Mouse (Mus musculus) heart, embryonic 11.5 days (tissue): ENCODE data around the gene Gstp1. TPM values are rescaled to one million over a fixed set of nuclear protein-coding genes. Genes with fewer than 3 reads are reported as not detected.
"Not testable (repeated sequence)": the region's sequence is repeated elsewhere in the genome, so short reads cannot be mapped to it uniquely, and the experiment has no call there.

Experiments used
- ATAC-seq: fragments of 200-750 bp; cut with Nextera tagmentation; replicated peaks from 2 replicates; pipeline ENCODE4 v1.8.0; 2017; ENCODE audit warnings: moderate library complexity; ENCODE audit not compliant: insufficient number of reproducible peaks, low FRiP score, low TSS enrichment
- H3K27ac ChIP-seq: fragments of 300-500 bp; sonication (generic); 2 replicates; pipeline ENCODE4 v1.5.1; 2014; ENCODE audit warnings: mild to moderate bottlenecking, low read depth, low read length
- H3K27me3 ChIP-seq: fragments of 300-500 bp; sonication (generic); 2 replicates; pipeline ENCODE4 v1.6.1; 2014; ENCODE audit warnings: mild to moderate bottlenecking, low read length, mixed read lengths; ENCODE audit not compliant: control insufficient read depth, insufficient read depth
- H3K36me3 ChIP-seq: fragments of 300-500 bp; sonication (generic); 2 replicates; pipeline ENCODE4 v1.6.1; 2014; ENCODE audit warnings: mild to moderate bottlenecking, low read length, moderate library complexity, mixed read lengths; ENCODE audit not compliant: control insufficient read depth, insufficient read depth
- H3K4me1 ChIP-seq: fragments of 300-500 bp; sonication (generic); 2 replicates; pipeline ENCODE4 v1.6.1; 2014; ENCODE audit warnings: low read length; ENCODE audit not compliant: control insufficient read depth, insufficient read depth
- H3K4me2 ChIP-seq: fragments of 300-500 bp; sonication (generic); 2 replicates; pipeline ENCODE4 v1.6.1; 2014; ENCODE audit warnings: mild to moderate bottlenecking, moderate library complexity
- H3K4me3 ChIP-seq: fragments of 300-500 bp; sonication (generic); 2 replicates; pipeline ENCODE4 v1.5.1; 2014; ENCODE audit warnings: low read depth, low read length
- H3K9ac ChIP-seq: fragments of 300-500 bp; sonication (generic); 2 replicates; pipeline ENCODE4 v1.6.1; 2014; ENCODE audit warnings: mild to moderate bottlenecking, low read depth, low read length, moderate library complexity
- H3K9me3 ChIP-seq: fragments of 300-500 bp; sonication (generic); replicated peaks from 2 replicates; pipeline ENCODE4 v1.6.1; 2016; ENCODE audit warnings: low read length; ENCODE audit not compliant: control insufficient read depth
- WGBS: fragments of 180-500 bp; shearing (Covaris S2); extraction: QIAGEN DNeasy Blood & Tissue Kit; methylation state at CpG from one replicate; pipeline ENCODE4 v1.1.7; 2014; ENCODE audit not compliant: insufficient replicate concordance; 5-methylcytosine and 5-hydroxymethylcytosine counted together
- polyA plus RNA-seq: library from polyadenylated mRNA; unstranded; fragments of >200 nt; fragmentation: Nextera tagmentation; extraction: Ambion mirVana; gene quantifications from 2 replicates; pipeline ENCODE4 v1.2.1, GENCODE M21; 2014

Gene Gstp1
- polyA plus RNA-seq, 1 experiment from 2014 or later = 387 TPM

DNA sequence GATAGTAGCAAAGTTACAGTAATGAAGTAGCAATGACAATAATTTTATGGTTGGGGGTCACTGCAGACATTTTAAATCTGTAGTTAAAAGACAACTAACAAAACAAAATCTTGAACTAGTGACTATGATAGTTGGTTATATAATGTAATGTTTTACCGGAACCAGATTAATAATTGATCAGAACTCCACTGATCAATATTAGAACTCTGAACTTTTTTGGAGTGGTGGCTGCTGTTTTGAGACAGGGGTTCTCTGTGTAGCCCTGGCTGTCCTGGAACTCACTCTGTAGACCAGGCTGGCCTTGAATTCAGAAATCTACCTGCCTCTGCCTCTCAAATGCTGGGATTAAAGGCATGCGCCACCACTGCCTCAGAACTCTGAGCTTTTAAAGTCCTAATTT is 30.5 kb upstream of the Gstp1 start:
- not testable (repeated sequence) for H3K27me3 ChIP-seq, H3K27ac ChIP-seq, H3K9ac ChIP-seq, H3K9me3 ChIP-seq, ATAC-seq, H3K4me2 ChIP-seq, H3K4me1 ChIP-seq, H3K4me3 ChIP-seq, H3K36me3 ChIP-seq
- 85% methylated on average over 2 of the region's 2 CpGs for WGBS

DNA sequence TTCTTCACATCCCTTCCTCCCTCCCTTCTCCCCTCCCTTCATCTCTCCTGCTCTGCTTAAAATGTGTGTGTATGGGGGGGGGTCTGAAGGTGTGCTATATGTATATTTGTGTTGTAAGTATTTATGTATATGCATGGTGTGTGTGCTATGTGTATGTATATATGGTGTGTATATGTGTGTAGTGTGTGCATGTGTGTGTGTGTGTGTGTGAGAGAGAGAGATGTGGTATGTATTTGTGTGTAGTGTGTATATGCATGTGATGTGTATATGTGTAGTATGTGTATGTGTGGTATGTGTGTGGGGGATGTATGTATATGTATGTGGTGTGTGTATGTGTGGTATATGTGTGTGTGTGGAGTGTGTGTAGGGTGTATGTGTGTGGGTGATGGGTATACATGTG is 29.1 kb upstream of the Gstp1 start:
- Histone ChIP-seq H3K36me3 (no peaks in the 10 kb centered on the region), H3K9ac (no peak overlapping the region), H3K27ac (no peak overlapping the region), H3K4me3 (no peak overlapping the region), H3K9me3 (no peaks in the 10 kb centered on the region), H3K27me3 (no peaks in the 10 kb centered on the region), H3K4me1 (no peaks in the 10 kb centered on the region), H3K4me2 (no peak overlapping the region)
- ATAC-seq = no peak

DNA sequence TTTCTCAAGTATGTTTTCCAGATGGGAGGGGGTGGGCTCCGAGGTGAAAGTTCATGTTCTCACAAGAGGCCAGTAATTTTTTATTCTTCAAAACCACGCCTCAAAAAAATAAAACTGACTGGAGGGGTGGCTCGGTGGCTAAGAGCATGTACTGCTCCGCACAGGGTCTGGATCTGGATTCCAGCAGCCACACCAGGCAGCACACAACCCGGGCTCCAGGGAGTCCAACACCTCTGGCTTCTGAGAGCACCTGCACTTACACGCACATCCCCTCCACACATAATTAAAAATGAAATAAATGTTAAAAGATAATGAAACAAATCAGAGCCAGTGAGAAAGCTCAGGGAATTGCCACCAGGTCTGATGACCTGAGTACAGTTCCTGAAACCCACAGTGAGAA is 28.5 kb upstream of the Gstp1 start:
- Histone ChIP-seq H3K27me3 (no peaks in the 10 kb centered on the region), H3K4me2 (no peak overlapping the region), H3K27ac (no peak overlapping the region), H3K9ac (no peak overlapping the region), H3K36me3 (no peaks in the 10 kb centered on the region), H3K4me3 (no peak overlapping the region), H3K9me3 (no peaks in the 10 kb centered on the region), H3K4me1 (no peaks in the 10 kb centered on the region)
- 84% methylated on average over 6 of the region's 6 CpGs for WGBS
- no peak for ATAC-seq

DNA sequence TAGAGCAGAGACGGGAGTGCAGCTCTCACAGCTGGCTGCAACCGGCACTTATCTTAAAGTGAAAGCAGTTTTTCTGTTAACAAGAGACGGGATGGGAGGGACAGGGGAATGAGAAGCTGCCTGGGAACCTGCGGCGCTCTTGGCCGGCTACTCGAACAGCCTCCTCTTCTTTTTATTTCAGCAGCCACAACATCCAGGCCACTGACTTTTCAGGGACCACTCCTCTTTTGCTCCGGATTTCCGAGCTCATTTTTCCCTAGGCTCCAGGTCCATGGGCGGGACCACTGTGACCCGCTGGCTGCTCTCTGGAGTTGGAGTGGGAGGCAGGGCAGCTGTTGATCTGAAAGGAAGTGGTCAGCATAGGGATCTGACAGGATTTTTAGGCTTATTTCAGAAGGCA is 26.7 kb upstream of the Gstp1 start:
- 33% methylated on average over 1 of the region's 11 CpGs for WGBS
- H3K27me3 ChIP-seq, H3K4me2 ChIP-seq, H3K4me1 ChIP-seq, H3K4me3 ChIP-seq, ATAC-seq, H3K36me3 ChIP-seq, H3K9ac ChIP-seq, H3K27ac ChIP-seq, H3K9me3 ChIP-seq: not testable (repeated sequence)

DNA sequence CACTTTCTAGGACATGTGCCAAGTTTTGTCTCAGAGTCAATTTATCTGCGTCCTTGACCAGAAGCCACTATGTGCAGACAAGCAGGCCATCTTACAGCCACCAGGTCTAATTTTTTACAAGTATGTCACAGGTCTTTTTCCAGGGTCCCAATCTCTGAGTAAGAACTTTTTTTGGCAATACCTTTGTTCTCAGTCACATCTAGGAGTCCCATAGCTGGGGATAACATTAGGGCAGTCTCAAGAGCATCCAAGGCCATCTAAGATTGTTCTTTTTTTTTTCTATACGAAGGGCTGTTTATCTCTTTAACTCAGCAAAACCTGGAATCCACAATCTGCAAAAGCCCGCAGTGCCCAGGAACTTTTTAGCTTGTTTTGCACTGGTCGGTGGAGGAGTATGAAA is 25.6 kb upstream of the Gstp1 start:
- not testable (repeated sequence) for H3K27ac ChIP-seq, H3K9me3 ChIP-seq, H3K27me3 ChIP-seq, ATAC-seq, H3K4me1 ChIP-seq, H3K9ac ChIP-seq, H3K4me3 ChIP-seq, H3K4me2 ChIP-seq, H3K36me3 ChIP-seq
- WGBS = 30% methylated on average over 3 of the region's 4 CpGs

DNA sequence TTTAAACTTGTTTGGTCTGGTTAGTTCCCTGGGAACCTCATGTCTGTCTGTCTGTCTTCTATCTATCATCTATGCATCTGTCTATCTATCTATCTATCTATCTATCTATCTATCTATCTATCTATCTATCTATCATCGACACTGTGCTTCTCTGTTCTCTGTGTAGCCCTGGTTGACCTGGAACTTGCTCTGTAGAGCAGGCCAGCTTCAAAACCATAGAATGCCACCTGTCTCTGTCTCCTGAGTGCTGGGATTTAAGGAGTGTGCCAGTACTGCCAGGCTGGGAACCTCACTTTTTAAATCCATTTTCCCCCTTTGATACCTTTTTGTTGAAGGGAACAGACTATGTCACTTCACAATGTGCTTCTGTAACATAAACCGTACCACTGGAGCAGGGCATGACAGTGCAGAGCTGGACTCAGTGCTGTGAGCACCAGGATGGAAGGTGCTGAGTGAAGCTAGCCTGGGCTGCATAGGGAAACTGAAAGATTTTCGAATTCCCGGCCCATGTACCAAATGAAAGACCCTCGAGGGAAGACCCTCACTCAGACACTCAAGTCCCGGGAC is 23.2 kb upstream of the Gstp1 start:
- H3K36me3 ChIP-seq = no peaks in the 10 kb centered on the region
- H3K9ac ChIP-seq = no peak overlapping the region
- H3K4me2 ChIP-seq = no peak overlapping the region
- no peaks in the 10 kb centered on the region for H3K9me3 ChIP-seq
- WGBS = 78% methylated on average over 5 of the region's 6 CpGs
- H3K27me3 ChIP-seq = no peaks in the 10 kb centered on the region
- H3K27ac ChIP-seq = no peak overlapping the region
- no peak overlapping the region for H3K4me3 ChIP-seq
- peaks cover 8% of the 10 kb centered on the region; the same call in 1 of the 2 replicates for H3K4me1 ChIP-seq
- ATAC-seq = no peak

DNA sequence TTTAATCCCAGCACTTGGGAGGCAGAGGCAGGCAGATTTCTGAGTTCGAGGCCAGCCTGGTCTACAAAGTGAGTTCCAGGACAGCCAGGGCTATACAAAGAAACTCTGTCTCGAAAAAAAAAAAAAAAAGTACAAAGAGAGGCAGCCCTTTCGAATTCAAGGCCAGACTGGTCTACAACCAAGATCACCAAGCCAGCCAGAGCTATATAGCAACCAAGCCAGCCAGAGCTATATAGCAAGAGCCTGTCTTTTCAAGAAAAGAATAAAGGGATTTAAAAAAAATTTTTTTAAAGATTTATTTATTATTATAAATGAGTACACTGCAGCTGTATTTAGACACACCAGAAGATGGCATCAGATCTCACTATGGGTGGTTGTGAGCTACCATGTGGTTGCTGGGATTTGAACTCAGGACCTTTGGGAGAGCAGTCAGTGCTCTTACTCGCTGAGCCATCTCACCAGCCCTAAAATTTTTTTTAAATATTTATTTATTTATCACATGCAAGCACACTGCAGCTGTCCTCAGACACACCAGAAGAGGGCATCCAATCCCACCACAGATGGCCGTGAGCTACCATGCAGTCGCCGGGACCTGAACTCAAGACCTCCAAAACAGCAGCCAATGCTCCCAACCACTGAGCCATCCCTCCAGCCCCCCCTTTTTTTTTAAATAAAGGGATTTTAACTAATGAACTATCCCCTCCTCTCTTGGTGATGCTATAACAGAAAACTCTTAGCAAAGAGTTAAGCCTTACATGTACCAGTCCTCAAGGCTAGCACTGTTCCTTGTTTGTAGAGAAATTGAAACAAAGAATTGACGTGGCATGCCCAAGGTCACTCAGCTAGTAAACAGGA is 22.5 kb upstream of the Gstp1 start:
- not testable (repeated sequence) for H3K27ac ChIP-seq, H3K27me3 ChIP-seq, H3K9me3 ChIP-seq, H3K4me3 ChIP-seq, H3K4me2 ChIP-seq, H3K9ac ChIP-seq, H3K36me3 ChIP-seq, ATAC-seq
- WGBS = 82% methylated on average over 8 of the region's 8 CpGs
- peaks cover 11% of the 10 kb centered on the region; the same call in 1 of the 2 replicates for H3K4me1 ChIP-seq

DNA sequence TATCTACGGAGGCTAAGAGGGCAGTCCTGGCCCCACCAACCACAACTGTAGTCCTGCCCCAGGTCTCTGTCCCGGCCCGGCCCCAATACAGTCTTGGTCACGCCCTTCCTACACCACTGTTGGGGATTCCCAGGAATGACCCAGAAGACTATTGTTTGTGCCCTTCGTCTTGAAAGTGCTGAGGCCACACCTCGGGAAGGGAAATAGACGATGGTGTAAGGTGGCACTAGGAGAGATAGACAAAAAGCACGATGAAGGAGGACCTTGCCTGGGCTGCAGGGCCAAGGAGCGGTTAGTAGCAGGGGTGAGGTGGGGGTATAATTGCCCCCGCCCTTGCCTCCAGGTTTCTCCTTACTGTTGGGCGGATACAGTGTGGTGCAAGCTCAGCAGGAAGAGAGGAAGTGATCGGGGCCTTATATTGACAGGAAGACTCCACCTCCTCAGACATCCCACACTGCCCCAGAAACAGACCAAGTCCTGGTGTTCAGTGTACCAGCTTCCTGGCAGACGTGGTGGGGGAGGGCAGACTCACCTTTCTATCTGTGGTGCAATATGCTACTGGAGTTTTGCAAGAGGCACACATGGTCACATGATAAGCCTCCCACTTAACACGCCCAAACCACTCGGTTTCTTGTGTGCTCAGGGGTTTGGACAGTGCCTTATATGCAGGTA is 21.4 kb upstream of the Gstp1 start, which contains the start of gene Gstp3:
Gene Gstp3 (minus strand): TSS at position 501 of the 672 bp plus-strand sequence.
- ATAC-seq = no peak
- Histone ChIP-seq H3K36me3 (no peaks in the 10 kb centered on the region), H3K27me3 (no peaks in the 10 kb centered on the region), H3K4me3 (no peak within 1 kb of the TSS), H3K9ac (no peak within 1 kb of the TSS), H3K9me3 (no peaks in the 10 kb centered on the region), H3K4me2 (no peak within 1 kb of the TSS), H3K4me1 (peaks cover 11% of the 10 kb centered on the region; the same call in 1 of the 2 replicates), H3K27ac (no peak within 1 kb of the TSS)
- 61% methylated on average over 15 of the region's 15 CpGs for WGBS
